In the genomic region with DNA sequence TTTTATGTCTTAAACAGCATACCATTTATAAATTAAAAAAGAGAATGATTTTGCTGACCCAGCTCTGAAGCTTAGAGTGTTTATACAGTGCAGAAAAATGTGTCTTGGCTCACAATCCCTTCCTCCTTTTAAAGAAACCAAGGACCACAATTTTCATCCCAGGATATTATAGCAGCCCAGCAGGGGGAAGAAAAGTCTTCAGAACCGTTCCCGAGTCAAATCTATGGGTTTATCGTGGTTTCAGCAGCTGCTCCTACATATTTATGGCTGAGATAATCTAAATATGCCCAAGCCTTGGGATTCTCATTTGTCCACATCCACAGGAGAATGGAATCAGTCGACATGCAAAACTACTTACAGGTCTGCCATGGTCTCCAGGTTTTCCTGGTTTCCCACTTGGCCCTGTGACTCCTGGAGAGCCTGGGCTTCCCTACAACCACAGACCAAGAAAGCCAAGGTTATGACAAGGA, we compare ENCODE assay signal across 13 mouse cellular contexts.
A peak's percentile ranks its signal among the peaks of the same experiment; 100 is the strongest.
DNase-seq lines count a peak whose midpoint lies in the region; ATAC-seq lines count a peak whose summit lies in the region.
"Had no signal": no experiment of that assay in that cellular context is flagged by ENCODE, and none has a peak within 500 bp of the region (broad histone marks: within the 10 kb centered on the region; RNA-seq: fewer than 3 reads in every experiment).

No protein-coding gene starts in this region.

- no peaks in the 10 kb centered on the region for H3K4me1 ChIP-seq in heart, embryonic 16.5 days (ENCODE audit: control insufficient read depth, insufficient read depth, low read length)
- H3K4me1 ChIP-seq in midbrain, embryonic 14.5 days (ENCODE audit: control insufficient read depth, insufficient read depth, low read length): peaks cover 8% of the 10 kb centered on the region; the same call in 1 of the 2 replicates
- peaks cover 5% of the 10 kb centered on the region for H3K4me1 ChIP-seq in midbrain, embryonic 16.5 days (ENCODE audit: control insufficient read depth, insufficient read depth, low read length)

- no peaks in the 10 kb centered on the region for H3K9me3 ChIP-seq in heart, embryonic 16.5 days (replicated peaks; ENCODE audit: control insufficient read depth, low read length)
- H3K9me3 ChIP-seq in midbrain, embryonic 14.5 days (ENCODE audit: control insufficient read depth, low read length): no peaks in the 10 kb centered on the region
- no peaks in the 10 kb centered on the region for H3K9me3 ChIP-seq in midbrain, embryonic 16.5 days (replicated peaks; ENCODE audit: control insufficient read depth, low read length, poor library complexity, severe bottlenecking)
- H3K9me3 ChIP-seq: midbrain, embryonic 13.5 days had no signal

- WGBS in heart, embryonic 16.5 days: 51% methylated on average over 4 of the region's 4 CpGs
- WGBS in midbrain, embryonic 14.5 days: 44% methylated on average over 4 of the region's 4 CpGs
- 48% methylated on average over 4 of the region's 4 CpGs for WGBS in midbrain, embryonic 16.5 days

- H3K27me3 ChIP-seq in heart, embryonic 16.5 days (ENCODE audit: control insufficient read depth, insufficient read depth, low read length): no peaks in the 10 kb centered on the region
- no peaks in the 10 kb centered on the region for H3K27me3 ChIP-seq in midbrain, embryonic 14.5 days (ENCODE audit: control insufficient read depth, insufficient read depth, low read length)
- H3K27me3 ChIP-seq in midbrain, embryonic 16.5 days (ENCODE audit: control insufficient read depth, insufficient read depth, low read depth, low read length): no peaks in the 10 kb centered on the region

- intact Hi-C loops in heart, postnatal 36 days (cut with DNase I): no loop called here

- H3K4me2 ChIP-seq in heart, embryonic 16.5 days (ENCODE audit: low read depth, low read length): no peak overlapping the region
- no peak overlapping the region for H3K4me2 ChIP-seq in midbrain, embryonic 14.5 days (ENCODE audit: low read length)
- H3K4me2 ChIP-seq in midbrain, embryonic 16.5 days (ENCODE audit: low read length): no peak overlapping the region
- H3K4me2 ChIP-seq: midbrain, embryonic 13.5 days had no signal

- H3K9ac ChIP-seq in heart, embryonic 16.5 days (ENCODE audit: low read length): no peak overlapping the region
- no peak overlapping the region for H3K9ac ChIP-seq in midbrain, embryonic 14.5 days (replicated peaks; ENCODE audit: low read length)
- no peak overlapping the region for H3K9ac ChIP-seq in midbrain, embryonic 16.5 days (ENCODE audit: low read depth, low read length)
- H3K9ac ChIP-seq: liver, embryonic 14.5 days; midbrain, embryonic 13.5 days had no signal

- DNase-seq in heart, postnatal 36 days: no peak
- peak; percentile 4 for DNase-seq in midbrain, embryonic 14.5 days
- DNase-seq in kidney, postnatal 14 days: peak; percentile 25
- no peak for DNase-seq in thymus, adult 18-20 months
- no peak for DNase-seq in layer of hippocampus, postnatal 25 days (ENCODE audit: extremely low spot score in 1 of 2, low spot score in 1 of 2)
- DNase-seq in right cerebral cortex, postnatal 4 days: no peak
- DNase-seq: adrenal gland, postnatal 36 days; cerebellum, adult 2 months had no signal

- ATAC-seq in heart, embryonic 16.5 days (replicated peaks; ENCODE audit: extremely low read depth, insufficient read depth, low FRiP score): no peak
- ATAC-seq in midbrain, embryonic 14.5 days (ENCODE audit: low FRiP score, low TSS enrichment): no peak
- ATAC-seq in midbrain, embryonic 16.5 days: no peak
- ATAC-seq: midbrain, embryonic 13.5 days had no signal

- no peak overlapping the region for H3K4me3 ChIP-seq in heart, embryonic 16.5 days (ENCODE audit: low read length)
- H3K4me3 ChIP-seq in midbrain, embryonic 14.5 days (replicated peaks; ENCODE audit: low read depth, low read length): no peak overlapping the region
- no peak overlapping the region for H3K4me3 ChIP-seq in midbrain, embryonic 16.5 days (ENCODE audit: low read depth, low read length)
- H3K4me3 ChIP-seq: erythroblast, embryonic 14.5 days; midbrain, embryonic 13.5 days had no signal

- peak overlapping the region; percentile 35; the same call in 1 of the 2 replicates for H3K27ac ChIP-seq in heart, embryonic 16.5 days (ENCODE audit: low read length)
- H3K27ac ChIP-seq in midbrain, embryonic 14.5 days (replicated peaks; ENCODE audit: low read depth, low read length): no peak overlapping the region
- H3K27ac ChIP-seq in midbrain, embryonic 16.5 days (ENCODE audit: low read length): no peak overlapping the region
- H3K27ac ChIP-seq: liver, embryonic 14.5 days; midbrain, embryonic 13.5 days had no signal

- no peaks in the 10 kb centered on the region for H3K36me3 ChIP-seq in heart, embryonic 16.5 days (ENCODE audit: control insufficient read depth, insufficient read depth)
- H3K36me3 ChIP-seq in midbrain, embryonic 14.5 days (ENCODE audit: control insufficient read depth, insufficient read depth, low read length): no peaks in the 10 kb centered on the region
- H3K36me3 ChIP-seq in midbrain, embryonic 16.5 days (ENCODE audit: control insufficient read depth, insufficient read depth, low read length): no peaks in the 10 kb centered on the region
- H3K36me3 ChIP-seq: midbrain, embryonic 13.5 days had no signal

Comparison
In these comparisons a context has a peak if more than half of its experiments do, and no peak if none do; other contexts are left out.
1. DNase-seq: peak in midbrain, embryonic 14.5 days (single experiment) and kidney, postnatal 14 days (single experiment); none in heart, postnatal 36 days (0 of 2), thymus, adult 18-20 months (0 of 2), layer of hippocampus, postnatal 25 days (0 of 2) and right cerebral cortex, postnatal 4 days (single experiment).